Mouse (Mus musculus) kidney, embryonic 15.5 days (tissue): ENCODE measurements around the gene Dip2b. TPM values are rescaled to one million over a fixed set of nuclear protein-coding genes. Genes with fewer than 3 reads are reported as not detected.

ENCODE experiments used
- ATAC-seq: fragments of 200-750 bp; cut with Nextera tagmentation; replicated peaks from 2 replicates; pipeline ENCODE4 v1.8.0; 2017; ENCODE audit warnings: moderate TSS enrichment; ENCODE audit not compliant: low FRiP score
- H3K27ac ChIP-seq: fragments of 300-500 bp; sonication (generic); 2 replicates; pipeline ENCODE4 v1.5.1; 2015; ENCODE audit warnings: mild to moderate bottlenecking, inconsistent platforms
- H3K27me3 ChIP-seq: fragments of 300-500 bp; sonication (generic); 2 replicates; pipeline ENCODE4 v1.6.1; 2015; ENCODE audit warnings: inconsistent platforms
- H3K36me3 ChIP-seq: fragments of 300-500 bp; sonication (generic); 2 replicates; pipeline ENCODE4 v1.6.1; 2015; ENCODE audit warnings: inconsistent platforms
- H3K4me1 ChIP-seq: fragments of 300-500 bp; sonication (generic); 2 replicates; pipeline ENCODE4 v1.6.1; 2015; ENCODE audit warnings: inconsistent platforms
- H3K4me2 ChIP-seq: fragments of 300-500 bp; sonication (generic); 2 replicates; pipeline ENCODE4 v1.6.1; 2015; ENCODE audit warnings: moderate library complexity, mild to moderate bottlenecking, inconsistent platforms
- H3K4me3 ChIP-seq: fragments of 300-500 bp; sonication (generic); replicated peaks from 2 replicates; pipeline ENCODE4 v1.5.1; 2015; ENCODE audit warnings: mild to moderate bottlenecking, inconsistent platforms
- H3K9ac ChIP-seq: fragments of 300-500 bp; sonication (generic); 2 replicates; pipeline ENCODE4 v1.6.1; 2015; ENCODE audit warnings: mild to moderate bottlenecking, inconsistent platforms
- H3K9me3 ChIP-seq: fragments of 300-500 bp; sonication (generic); replicated peaks from 2 replicates; pipeline ENCODE4 v1.6.1; 2016; ENCODE audit warnings: inconsistent platforms
- WGBS: fragments of 180-500 bp; shearing (Covaris S2); methylation state at CpG from one replicate; pipeline ENCODE4 v1.1.7; 2015; ENCODE audit warnings: mixed read lengths; 5-methylcytosine and 5-hydroxymethylcytosine counted together
- polyA plus RNA-seq: library from polyadenylated mRNA; unstranded; fragments of >200 nt; fragmentation: Nextera tagmentation; extraction: Ambion mirVana; gene quantifications from 2 replicates; pipeline ENCODE4 v1.2.1, GENCODE M21; 2015

The Dip2b gene
- polyA plus RNA-seq, 1 experiment from 2014 or later, result 11.6 TPM

GRCm38 (mm10) chr15:100029497-100029896 lies 9.0 kb upstream of the Dip2b start:
- Histone ChIP-seq H3K27ac (no peak overlapping the region), H3K4me3 (no peak overlapping the region), H3K36me3 (no peaks in the 10 kb centered on the region), H3K4me2 (no peak overlapping the region), H3K9ac (no peak overlapping the region), H3K4me1 (no peaks in the 10 kb centered on the region), H3K27me3 (no peaks in the 10 kb centered on the region), H3K9me3 (0 out of 2 replicates have a peak, but pooled peaks cover 4% of the 10 kb centered on the region)
- ATAC-seq, result no peak
- 71% methylated on average over 8 of the region's 8 CpGs for WGBS

- ATAC-seq, result no peak
- H3K27ac ChIP-seq, result no peak overlapping the region
- no peaks in the 10 kb centered on the region for H3K36me3 ChIP-seq
- no peak overlapping the region for H3K4me3 ChIP-seq
- no peak overlapping the region for H3K4me2 ChIP-seq
- H3K9ac ChIP-seq, result no peak overlapping the region
- H3K27me3 ChIP-seq, result no peaks in the 10 kb centered on the region
- 0 out of 2 replicates have a peak, but pooled peaks cover 4% of the 10 kb centered on the region for H3K9me3 ChIP-seq
- 93% methylated on average over 2 of the region's 2 CpGs for WGBS
- no peaks in the 10 kb centered on the region for H3K4me1 ChIP-seq
These were observed 8.6 kb upstream of the Dip2b start for GRCm38 (mm10) chr15:100029900-100030299.

- WGBS, result 88% methylated on average over 3 of the region's 3 CpGs
These were observed 5.9 kb upstream of the Dip2b start for GRCm38 (mm10) chr15:100032546-100032945.

GRCm38 (mm10) chr15:100039001-100039701 lies 687 bp downstream of the Dip2b start:
- no peaks in the 10 kb centered on the region for H3K27me3 ChIP-seq
- WGBS, result under 1% methylated on average over 34 of the region's 36 CpGs
- H3K36me3 ChIP-seq, result no peaks in the 10 kb centered on the region
- H3K4me1 ChIP-seq, result peaks cover 29% of the 10 kb centered on the region
- peak overlapping the region; percentile 83 for H3K4me2 ChIP-seq
- peak; percentile 84 for ATAC-seq
- H3K27ac ChIP-seq, result peak overlapping the region; percentile 97
- no peaks in the 10 kb centered on the region for H3K9me3 ChIP-seq
- H3K4me3 ChIP-seq, result peak overlapping the region; percentile 95
- peak overlapping the region; percentile 95 for H3K9ac ChIP-seq

More at GRCm38 (mm10) chr15:100032546-100032945, 5.9 kb upstream of the Dip2b start:
- H3K27ac ChIP-seq, result no peak overlapping the region
- H3K4me3 ChIP-seq, result no peak overlapping the region
- H3K27me3 ChIP-seq, result no peaks in the 10 kb centered on the region
- H3K4me1 ChIP-seq, result no peaks in the 10 kb centered on the region
- no peak for ATAC-seq
- H3K9ac ChIP-seq, result no peak overlapping the region
- 0 out of 2 replicates have a peak, but pooled peaks cover 4% of the 10 kb centered on the region for H3K9me3 ChIP-seq
- H3K4me2 ChIP-seq, result no peak overlapping the region
- no peaks in the 10 kb centered on the region for H3K36me3 ChIP-seq

DNA sequence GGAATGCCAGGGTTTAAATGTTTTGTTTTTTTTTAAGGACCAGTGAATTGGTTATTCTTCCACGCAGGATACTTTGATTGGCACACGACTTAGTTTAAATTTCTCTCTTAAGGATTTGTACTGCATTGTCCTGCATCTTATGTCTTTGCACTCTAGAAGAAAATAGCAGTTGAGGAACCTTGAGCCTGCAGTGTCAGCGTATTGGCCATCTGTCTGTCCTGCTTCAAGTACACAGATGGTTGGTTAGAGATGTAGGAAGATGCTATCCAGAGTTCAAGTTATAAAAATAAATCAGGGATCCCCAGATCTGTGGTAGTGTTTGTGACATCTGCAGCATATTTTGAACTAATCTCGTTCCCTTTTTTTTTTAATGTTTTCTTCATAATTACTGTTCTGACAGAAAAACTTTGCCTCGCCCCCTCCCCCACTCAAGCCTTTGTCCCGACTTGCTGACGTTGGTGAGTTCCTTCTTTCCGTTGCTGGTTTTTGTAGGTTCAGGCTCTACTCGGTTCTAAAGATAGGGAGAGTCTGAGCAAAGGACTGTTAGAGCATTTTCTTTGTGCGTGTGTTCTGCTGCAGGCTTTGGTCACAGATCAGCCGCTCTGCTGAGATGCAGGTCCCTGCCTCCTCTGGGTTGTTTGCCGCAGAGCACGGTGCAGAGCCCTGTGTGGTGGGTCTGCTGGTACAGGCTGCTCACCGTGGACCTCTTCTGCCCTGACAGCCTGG lies 2.2 kb downstream of the Dip2b start:
- no peaks in the 10 kb centered on the region for H3K36me3 ChIP-seq
- H3K4me2 ChIP-seq, result peak overlapping the region; percentile 83
- ATAC-seq, result no peak
- peaks cover 35% of the 10 kb centered on the region for H3K4me1 ChIP-seq
- H3K9me3 ChIP-seq, result no peaks in the 10 kb centered on the region
- H3K27ac ChIP-seq, result peak overlapping the region; percentile 32; the same call in 1 of the 2 replicates
- H3K27me3 ChIP-seq, result no peaks in the 10 kb centered on the region
- no peak overlapping the region for H3K9ac ChIP-seq
- peak overlapping the region; percentile 20 for H3K4me3 ChIP-seq
- WGBS, result 36% methylated on average over 14 of the region's 14 CpGs

- no peaks in the 10 kb centered on the region for H3K9me3 ChIP-seq
- peak overlapping the region; percentile 83 for H3K4me2 ChIP-seq
- WGBS, result 48% methylated on average over 10 of the region's 10 CpGs
- H3K9ac ChIP-seq, result no peak overlapping the region
- no peaks in the 10 kb centered on the region for H3K27me3 ChIP-seq
- H3K4me1 ChIP-seq, result peaks cover 42% of the 10 kb centered on the region
- H3K36me3 ChIP-seq, result no peaks in the 10 kb centered on the region
- peak overlapping the region; percentile 32; the same call in 1 of the 2 replicates for H3K27ac ChIP-seq
- no peak for ATAC-seq
- peak overlapping the region; percentile 3; the same call in 1 of the 2 replicates for H3K4me3 ChIP-seq
These were observed 3.0 kb downstream of the Dip2b start for GRCm38 (mm10) chr15:100041267-100042047.

DNA sequence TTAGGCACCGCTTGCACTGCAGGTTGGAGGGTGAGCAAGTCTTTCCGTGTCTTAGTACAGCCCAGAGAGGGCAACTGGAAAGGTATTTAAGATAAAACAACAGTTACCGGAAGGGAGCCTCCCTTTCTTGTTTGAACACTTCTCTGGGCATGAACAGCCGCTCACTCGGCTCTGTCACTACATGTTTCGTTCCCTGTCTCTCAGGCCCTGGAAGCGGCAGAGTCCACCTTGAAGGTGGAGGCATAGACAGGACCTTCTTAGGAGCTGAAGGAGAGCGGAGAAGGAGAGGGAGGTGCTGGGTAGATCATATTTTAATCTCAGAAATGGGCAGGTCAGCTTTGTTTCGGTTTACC lies 3.6 kb downstream of the Dip2b start:
- no peak overlapping the region for H3K27ac ChIP-seq
- no peaks in the 10 kb centered on the region for H3K27me3 ChIP-seq
- no peaks in the 10 kb centered on the region for H3K9me3 ChIP-seq
- H3K4me3 ChIP-seq, result no peak overlapping the region
- WGBS, result 67% methylated on average over 9 of the region's 9 CpGs
- 0 out of 2 replicates have a peak overlapping the region, but pooled peaks have one; percentile 3 for H3K4me2 ChIP-seq
- peaks cover 48% of the 10 kb centered on the region for H3K4me1 ChIP-seq
- H3K36me3 ChIP-seq, result peaks cover 5% of the 10 kb centered on the region; the same call in 1 of the 2 replicates
- ATAC-seq, result no peak
- no peak overlapping the region for H3K9ac ChIP-seq

DNA sequence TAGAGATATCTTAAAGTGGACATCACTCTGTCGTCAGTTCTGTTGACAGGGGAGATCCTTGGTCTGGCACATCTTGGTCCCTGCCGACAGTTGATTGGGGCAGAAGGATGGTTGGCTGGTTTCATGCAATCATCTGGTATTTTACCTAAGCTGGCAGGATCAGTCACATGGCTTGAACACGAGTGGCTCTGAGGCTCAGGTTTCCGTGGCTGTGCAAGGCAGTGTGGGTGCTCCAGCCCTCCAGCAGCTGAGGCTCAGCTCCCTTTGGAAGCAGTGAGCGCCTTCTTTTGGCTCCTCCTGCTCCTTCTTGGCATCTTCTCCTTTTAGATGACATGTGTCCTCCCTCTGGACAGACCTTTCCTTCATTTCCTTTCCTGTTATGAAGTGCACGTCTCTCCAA lies 7.1 kb downstream of the Dip2b start:
- no peak for ATAC-seq
- 46% methylated on average over 6 of the region's 6 CpGs for WGBS

DNA sequence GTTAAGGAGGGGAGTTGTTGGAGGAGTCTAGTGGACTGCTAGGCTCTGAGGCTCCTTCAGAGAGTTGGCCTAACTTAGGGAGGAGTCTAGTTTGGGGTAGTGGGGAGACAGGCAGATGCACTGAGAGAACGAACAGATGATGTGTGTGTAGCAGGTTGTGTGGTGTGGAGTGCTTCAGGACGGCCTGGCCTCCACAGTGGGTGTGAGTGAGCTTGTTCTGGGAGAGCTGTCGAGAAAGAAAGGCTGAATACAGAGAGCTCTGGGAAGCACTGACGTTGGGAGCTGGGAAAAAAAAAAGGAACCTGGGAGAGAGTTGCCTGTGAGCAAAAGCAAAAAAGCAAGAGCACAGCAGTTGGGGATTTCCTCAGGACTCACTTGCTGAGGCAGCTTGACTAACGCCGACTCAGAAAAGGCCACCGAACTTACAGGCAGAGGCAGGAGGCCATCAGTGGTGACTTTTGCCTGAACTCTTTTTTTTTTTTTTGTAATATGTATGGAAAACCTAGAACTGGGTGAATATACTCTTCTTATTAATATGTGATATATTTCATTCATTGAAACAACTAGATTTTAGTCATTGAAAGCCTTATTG lies 11.1 kb downstream of the Dip2b start:
- no peaks in the 10 kb centered on the region for H3K27me3 ChIP-seq
- H3K27ac ChIP-seq, result no peak overlapping the region
- no peak for ATAC-seq

More for the DNA sequence above, 7.1 kb downstream of the Dip2b start:
- H3K4me3 ChIP-seq, result no peak overlapping the region
- H3K9me3 ChIP-seq, result no peaks in the 10 kb centered on the region
- H3K27me3 ChIP-seq, result no peaks in the 10 kb centered on the region
- H3K4me1 ChIP-seq, result peaks cover 42% of the 10 kb centered on the region
- peaks cover 18% of the 10 kb centered on the region for H3K36me3 ChIP-seq
- no peak overlapping the region for H3K4me2 ChIP-seq
- no peak overlapping the region for H3K9ac ChIP-seq
- H3K27ac ChIP-seq, result 0 out of 2 replicates have a peak overlapping the region, but pooled peaks have one; percentile 27

GRCm38 (mm10) chr15:100050940-100051339 lies 12.5 kb downstream of the Dip2b start:
- Histone ChIP-seq H3K9ac (no peak overlapping the region), H3K4me2 (no peak overlapping the region), H3K27ac (no peak overlapping the region), H3K27me3 (no peaks in the 10 kb centered on the region), H3K9me3 (no peaks in the 10 kb centered on the region), H3K36me3 (peaks cover 18% of the 10 kb centered on the region), H3K4me3 (no peak overlapping the region), H3K4me1 (peaks cover 32% of the 10 kb centered on the region)
- WGBS, result 66% methylated on average over 7 of the region's 7 CpGs
- no peak for ATAC-seq

More for the DNA sequence above, 11.1 kb downstream of the Dip2b start:
- Histone ChIP-seq H3K36me3 (peaks cover 18% of the 10 kb centered on the region), H3K4me3 (no peak overlapping the region), H3K9ac (no peak overlapping the region), H3K9me3 (no peaks in the 10 kb centered on the region), H3K4me1 (peaks cover 41% of the 10 kb centered on the region), H3K4me2 (no peak overlapping the region)
- 88% methylated on average over 7 of the region's 7 CpGs for WGBS

- no peak for ATAC-seq
These were observed 14.3 kb downstream of the Dip2b start for GRCm38 (mm10) chr15:100052726-100053125.

More at GRCm38 (mm10) chr15:100052726-100053125, 14.3 kb downstream of the Dip2b start:
- 36% methylated on average over 3 of the region's 3 CpGs for WGBS
- peaks cover 11% of the 10 kb centered on the region for H3K36me3 ChIP-seq
- no peaks in the 10 kb centered on the region for H3K9me3 ChIP-seq
- H3K4me2 ChIP-seq, result no peak overlapping the region
- H3K27me3 ChIP-seq, result no peaks in the 10 kb centered on the region
- H3K4me3 ChIP-seq, result no peak overlapping the region
- H3K4me1 ChIP-seq, result peaks cover 22% of the 10 kb centered on the region
- H3K27ac ChIP-seq, result no peak overlapping the region
- no peak overlapping the region for H3K9ac ChIP-seq
